In genomic region chr16:35982902-35983516, GRCm38 (mm10) we compare ENCODE assay signal across 8 mouse cellular contexts. TPM values are rescaled to one million over a fixed set of nuclear protein-coding genes. Genes with fewer than 3 reads are reported as not detected.
A peak's percentile ranks its signal among the peaks of the same experiment; 100 is the strongest.
DNase-seq lines count a peak whose midpoint lies in the region; ATAC-seq lines count a peak whose summit lies in the region.

No protein-coding gene starts in this region.

- H3K9me3 ChIP-seq in hindbrain, embryonic 15.5 days = 0 out of 2 replicates have a peak, but pooled peaks cover 3% of the 10 kb centered on the region

- peak overlapping the region; percentile 90 for H3K4me3 ChIP-seq in hindbrain, embryonic 15.5 days

- under 1% methylated on average over 45 of the region's 54 CpGs for WGBS in hindbrain, embryonic 15.5 days

- ATAC-seq in hindbrain, embryonic 15.5 days (ENCODE audit: low FRiP score, low read depth) = peak; percentile 94

- no peaks in the 10 kb centered on the region for H3K36me3 ChIP-seq in hindbrain, embryonic 15.5 days

- H3K9ac ChIP-seq in hindbrain, embryonic 15.5 days = peak overlapping the region; percentile 95

- DNase-seq in R1 (ENCODE audit: low read depth, low spot score) = peak; percentile 92
- peak; percentile 95 to 97 for DNase-seq in cerebellum, postnatal 25 days
- peak; percentile 92 to 93 for DNase-seq in frontal cortex, postnatal 36 days (ENCODE audit: low spot score in 2 of 2)
- DNase-seq in left cerebral cortex, adult 11 months (ENCODE audit: low spot score) = peak; percentile 85
- peak; percentile 94 to 97 for DNase-seq in lung, postnatal 4 days
- peak; percentile 90 for DNase-seq in retina, postnatal 7 days (ENCODE audit: low read depth, low spot score)
- DNase-seq in urinary bladder, adult 2 months (ENCODE audit: low spot score) = peak; percentile 89

- peak overlapping the region; percentile 99 for H3K27ac ChIP-seq in hindbrain, embryonic 15.5 days (replicated peaks)

- H3K27me3 ChIP-seq in hindbrain, embryonic 15.5 days = no peaks in the 10 kb centered on the region

- H3K4me1 ChIP-seq in hindbrain, embryonic 15.5 days (replicated peaks) = peaks cover 26% of the 10 kb centered on the region

- peak overlapping the region; percentile 55 for H3K4me2 ChIP-seq in hindbrain, embryonic 15.5 days

RNA-seq across cellular contexts. Expression of gene Kpna1, which starts 4.5 kb away (rescaled TPM):
- polyA plus RNA-seq in hindbrain, embryonic 15.5 days (2015; fragmentation: Nextera tagmentation; extraction: Ambion mirVana) = 67.7 and 72.9 TPM in 2 replicates
- polyA plus RNA-seq in urinary bladder, adult 2 months (2012; rRNA removed) = 18.0 and 21.2 TPM in 2 replicates

RNA-seq across cellular contexts. Expression of gene Dtx3l, which starts 44.1 kb away (rescaled TPM):
- 1.5 and 2.0 TPM in 2 replicates for polyA plus RNA-seq in hindbrain, embryonic 15.5 days (2015; fragmentation: Nextera tagmentation; extraction: Ambion mirVana)
- polyA plus RNA-seq in urinary bladder, adult 2 months (2012; rRNA removed) = 13.2 and 18.3 TPM in 2 replicates

RNA-seq across cellular contexts. Expression of gene Parp9, which starts 44.7 kb away (rescaled TPM):
- 1.8 and 2.8 TPM in 2 replicates for polyA plus RNA-seq in hindbrain, embryonic 15.5 days (2015; fragmentation: Nextera tagmentation; extraction: Ambion mirVana)
- polyA plus RNA-seq in urinary bladder, adult 2 months (2012; rRNA removed) = 20.3 and 25.3 TPM in 2 replicates

RNA-seq across cellular contexts. Expression of gene Wdr5b, which starts 58.0 kb away (rescaled TPM):
- 12.3 and 12.4 TPM in 2 replicates for polyA plus RNA-seq in hindbrain, embryonic 15.5 days (2015; fragmentation: Nextera tagmentation; extraction: Ambion mirVana)
- 6.3 and 6.6 TPM in 2 replicates for polyA plus RNA-seq in urinary bladder, adult 2 months (2012; rRNA removed)

Comparison
In these comparisons a context has a peak if more than half of its experiments do, and no peak if none do; other contexts are left out.
1. Peak in every context shown above with its lines: DNase-seq, ATAC-seq, H3K4me3 ChIP-seq and H3K27ac ChIP-seq.